Mouse (Mus musculus): ENCODE measurements around the gene Ehhadh.

DNA sequence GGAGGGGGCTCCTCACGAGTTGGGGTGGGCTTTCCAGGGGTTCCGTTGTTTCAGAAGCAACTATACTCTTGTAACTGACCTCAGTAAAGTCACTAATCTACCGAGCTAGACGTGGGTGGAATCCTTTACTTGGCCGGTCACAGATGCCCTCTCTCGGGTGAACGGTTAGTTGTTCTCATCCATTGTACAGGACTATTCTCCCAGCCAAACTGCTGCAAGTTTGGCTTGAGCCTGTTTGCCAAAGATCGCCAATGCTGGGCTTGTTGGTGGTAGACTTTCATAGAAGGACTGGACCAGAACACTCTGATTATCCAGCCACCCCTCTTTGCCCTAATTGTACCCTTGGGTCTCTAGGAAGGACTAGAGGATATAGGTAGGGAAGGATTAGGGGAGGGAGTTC is 1.3 kb downstream of the Ehhadh start:
- TF ChIP-seq POLR2A (IDR thresholded peaks at IDR 0.05; ENCODE audit: extremely low read depth, insufficient read depth, low read length), result no peak
- no peak for TF ChIP-seq CTCF (IDR thresholded peaks at IDR 0.05; ENCODE audit: extremely low read depth, insufficient read depth, low read length)

Data from cortical plate, adult 2 months (tissue).